In the genomic region with DNA sequence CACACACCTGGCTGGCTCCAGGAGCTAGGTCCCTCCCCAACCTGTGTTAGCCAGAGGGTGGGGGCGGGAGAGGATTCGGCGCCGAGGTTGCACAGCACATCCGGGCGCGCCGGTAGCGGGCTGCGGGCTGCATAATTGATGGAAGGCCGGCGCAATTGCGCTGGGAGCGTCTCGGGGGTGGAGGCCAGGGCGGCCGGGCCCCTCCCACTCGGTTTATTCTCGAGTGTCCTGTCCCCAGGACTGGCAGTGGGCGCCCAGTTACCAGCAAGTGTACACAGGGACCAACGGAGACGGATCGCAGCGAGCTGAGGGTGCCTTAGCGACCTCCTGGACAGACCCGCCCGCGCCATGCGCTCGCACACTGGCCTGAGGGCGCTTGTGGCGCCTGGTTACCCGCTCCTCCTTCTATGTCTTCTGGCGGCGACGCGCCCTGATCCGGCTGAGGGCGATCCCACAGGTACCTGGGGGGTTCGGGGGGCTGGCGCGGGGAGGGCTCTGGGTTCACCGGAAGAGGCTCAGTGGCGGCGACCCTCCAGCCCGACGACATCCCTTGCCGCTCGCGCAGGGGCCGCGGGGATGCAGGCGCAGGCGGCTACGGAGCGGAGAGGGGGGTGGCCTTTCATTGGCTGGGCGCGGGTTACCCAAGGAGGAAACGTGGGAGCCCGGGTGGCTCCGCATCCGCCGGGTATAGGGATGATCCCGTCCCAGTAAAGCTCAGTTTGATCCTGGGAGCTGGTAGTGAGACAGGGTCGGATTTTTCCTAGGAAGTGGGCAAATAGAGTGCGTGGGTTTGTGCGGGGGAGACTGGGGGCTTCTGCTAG, we compare ENCODE assay signal across 8 mouse cellular contexts. TPM values are rescaled to one million over a fixed set of nuclear protein-coding genes. Genes with fewer than 3 reads are reported as not detected.
DNase-seq lines count a peak whose midpoint lies in the region; ATAC-seq lines count a peak whose summit lies in the region.

A gene (minus strand): TSS at position 575 of the 821 bp plus-strand sequence.

- H3K4me2 ChIP-seq in hindbrain, embryonic 16.5 days (ENCODE audit: low read length): peak within 1 kb of the TSS; percentile 83

- H3K4me1 ChIP-seq in hindbrain, embryonic 16.5 days (ENCODE audit: control insufficient read depth, insufficient read depth, low read depth, low read length): peaks cover 15% of the 10 kb centered on the region

- H3K36me3 ChIP-seq in hindbrain, embryonic 16.5 days (ENCODE audit: control insufficient read depth, insufficient read depth, low read length): no peaks in the 10 kb centered on the region
- no peaks in the 10 kb centered on the region for H3K36me3 ChIP-seq in macrophage (ENCODE audit: inconsistent target)

- ATAC-seq in frontal cortex, adult (ENCODE audit: low TSS enrichment): peak; percentile 91
- peak; percentile 90 for ATAC-seq in hindbrain, embryonic 16.5 days
- no peak for ATAC-seq in erythroid progenitor cell, adult 5-6 weeks (replicated peaks; ENCODE audit: low FRiP score, poor library complexity, severe bottlenecking)

- peak within 1 kb of the TSS; percentile 84 for H3K27ac ChIP-seq in hindbrain, embryonic 16.5 days (ENCODE audit: low read depth, low read length)
- peak within 1 kb of the TSS; percentile 83 for H3K27ac ChIP-seq in macrophage

- DNase-seq in adrenal gland, adult (ENCODE audit: inconsistent age in 2 of 2, low spot score in 1 of 2): peak; percentile 61 to 75
- peak; percentile 79 for DNase-seq in cerebellum, adult 8-10 months
- DNase-seq in left cerebral cortex, postnatal 10 days (ENCODE audit: extremely low spot score in 1 of 2, low spot score in 2 of 2): peak; percentile 15 to 70
- peak; percentile 68 for DNase-seq in right cerebral cortex, adult 18-20 months

- H3K9ac ChIP-seq in hindbrain, embryonic 16.5 days (ENCODE audit: low read depth, low read length): peak within 1 kb of the TSS; percentile 93

- under 1% methylated on average over 57 of the region's 67 CpGs for WGBS in hindbrain, embryonic 16.5 days
- WGBS in macrophage (ENCODE audit: missing documents): 1% methylated on average over 61 of the region's 67 CpGs

- H3K4me3 ChIP-seq in hindbrain, embryonic 16.5 days (ENCODE audit: low read length): peak within 1 kb of the TSS; percentile 84
- peak within 1 kb of the TSS; percentile 80 for H3K4me3 ChIP-seq in macrophage (ENCODE audit: inconsistent target)

- intact Hi-C loops in left cerebral cortex, postnatal 10 days (cut with DNase I): loop anchor here (5.0 kb wide), 1 partner anchor 67 kb away; no protein-coding TSS in a partner anchor

- H3K79me2 ChIP-seq in macrophage (ENCODE audit: inconsistent target): peaks cover 31% of the 10 kb centered on the region

- no peaks in the 10 kb centered on the region for H3K9me3 ChIP-seq in hindbrain, embryonic 16.5 days (ENCODE audit: control insufficient read depth, low read length)

- no peaks in the 10 kb centered on the region for H3K27me3 ChIP-seq in hindbrain, embryonic 16.5 days (replicated peaks; ENCODE audit: control insufficient read depth, insufficient read depth, low read length)

RNA-seq across cellular contexts. Expression of the gene that starts here (rescaled TPM):
- polyA plus RNA-seq in hindbrain, embryonic 16.5 days (2015; fragmentation: Nextera tagmentation; extraction: Ambion mirVana): 0.40 and 0.50 TPM in 2 replicates
- under 1 TPM; 0.91 to 0.97 TPM for total RNA-seq in left cerebral cortex, postnatal 10 days (2021)
- total RNA-seq in macrophage (2018; cell fraction: chromatin; rRNA removed): under 1 TPM in 9 of 26 experiments, not detected in 17; 0.25 to 0.79 (median 0.32) TPM
- under 1 TPM in 13 of 26 experiments, not detected in 13; 0.04 to 0.17 (median 0.09) TPM for total RNA-seq in macrophage (2018; cell fraction: cytosol; rRNA removed)
- total RNA-seq in macrophage (2018; cell fraction: nucleus; rRNA removed): 1 to 10 TPM in 1 of 26 experiments, under 1 TPM in 12, not detected in 13; 0.20 to 1.4 (median 0.44) TPM
- polyA plus RNA-seq in macrophage (2018): 0.09 to 0.18 TPM in 2 of 3 replicates, not detected in the other
- 0.84 TPM in 1 of 2 replicates, not detected in the other for total RNA-seq in erythroid progenitor cell, adult 5-6 weeks (2015; ENCODE audit: low replicate concordance)
- 0.68 TPM in 1 of 2 replicates, not detected in the other for total RNA-seq in erythroid progenitor cell, adult 5-6 weeks (2017; ENCODE audit: low replicate concordance)

Comparison
In these comparisons a context has a peak if more than half of its experiments do, and no peak if none do; other contexts are left out.
1. Peak in ATAC-seq, H3K4me3 ChIP-seq, H3K27ac ChIP-seq, H3K9ac ChIP-seq and H3K4me2 ChIP-seq in hindbrain, embryonic 16.5 days; RNA of the gene not detected or under 1 TPM.
2. Peak in DNase-seq in left cerebral cortex, postnatal 10 days; RNA of the gene not detected or under 1 TPM.